Mouse (Mus musculus) cortical plate, adult 2 months (tissue): ENCODE measurements around the gene Hnrnpab.
A peak's percentile ranks its signal among the peaks of the same experiment; 100 is the strongest.

ENCODE experiments used
- CTCF ChIP-seq: fragments of 200-500 bp; IDR thresholded peaks from 2 replicates; pipeline ENCODE4 v1.5.1; 2011; ENCODE audit warnings: mild to moderate bottlenecking, control low read depth, low read length; ENCODE audit not compliant: insufficient read depth; ENCODE audit errors: extremely low read depth
- POLR2A ChIP-seq: fragments of 200-500 bp; IDR thresholded peaks from 2 replicates; pipeline ENCODE4 v1.6.1; 2011; ENCODE audit warnings: mild to moderate bottlenecking, low read length, control low read depth; ENCODE audit not compliant: insufficient read depth; ENCODE audit errors: extremely low read depth

DNA sequence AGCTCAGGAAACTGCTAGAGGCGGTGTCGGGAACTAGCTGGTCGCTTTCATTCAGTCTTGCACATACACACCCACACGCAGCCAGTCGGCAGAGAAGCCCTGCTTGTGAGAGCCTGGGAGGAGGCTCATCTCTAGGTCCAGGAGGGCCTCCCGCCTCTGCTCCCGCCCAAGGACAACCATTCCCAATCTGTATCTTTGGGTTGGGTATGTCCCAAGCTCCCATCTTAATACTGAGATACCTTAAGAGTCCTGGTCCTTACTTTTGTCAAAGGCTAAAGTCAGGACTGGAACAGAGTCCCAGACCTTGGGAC is 43.2 kb upstream of the Hnrnpab start:
- no peak for TF ChIP-seq CTCF
- peak; percentile 36; the same call in 1 of the 2 replicates for TF ChIP-seq POLR2A
